26 mouse cellular contexts compared by ENCODE assay signal in the genomic region with DNA sequence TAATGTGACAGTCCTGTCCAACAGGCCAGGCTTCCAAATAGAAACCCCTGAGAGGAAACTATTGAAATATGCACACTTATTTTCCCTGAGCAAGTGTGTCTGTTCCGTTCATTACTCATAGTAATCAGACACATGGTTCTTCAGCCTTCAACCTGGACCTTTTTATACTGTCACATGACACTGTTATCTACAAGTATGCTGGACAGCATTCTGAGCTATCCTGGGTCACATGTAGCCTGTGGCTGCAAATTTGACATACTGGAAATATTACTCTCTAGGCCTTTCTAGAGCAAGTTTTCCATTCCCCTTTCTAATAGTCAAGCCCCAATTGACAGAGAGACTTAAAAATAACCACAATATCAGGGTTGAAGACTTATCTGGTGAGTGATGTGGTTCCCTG.
"Had no signal": no experiment of that assay in that cellular context is flagged by ENCODE, and none has a peak within 500 bp of the region (broad histone marks: within the 10 kb centered on the region; RNA-seq: fewer than 3 reads in every experiment).

No protein-coding gene starts in this region.

- DNase-seq: gastrocnemius, adult 2 months; gastrocnemius, postnatal 10 days; gastrocnemius, postnatal 25 days; heart, adult 2 months; heart, postnatal 10 days; heart, postnatal 4 days; kidney, adult 18-20 months; kidney, adult 8-10 months; kidney, postnatal 10 days; kidney, postnatal 25 days; kidney, postnatal 4 days; left cerebral cortex, postnatal 4 days; liver, embryonic 13.5 days had no signal

- H3K27ac ChIP-seq: gastrocnemius, adult 2 months; heart, adult 2 months; hindbrain, embryonic 10.5 days; hindbrain, embryonic 12.5 days; hindbrain, embryonic 14.5 days; intestine, embryonic 15.5 days; layer of hippocampus, adult 2 months; left cerebral cortex, adult 2 months; limb, embryonic 13.5 days; limb, embryonic 15.5 days; liver, embryonic 13.5 days; liver, embryonic 15.5 days had no signal

- H3K36me3 ChIP-seq: hindbrain, embryonic 10.5 days; hindbrain, embryonic 12.5 days; intestine, embryonic 15.5 days; limb, embryonic 13.5 days; limb, embryonic 15.5 days; liver, embryonic 13.5 days; liver, embryonic 15.5 days had no signal

- H3K27me3 ChIP-seq: hindbrain, embryonic 12.5 days; intestine, embryonic 15.5 days; limb, embryonic 13.5 days; limb, embryonic 15.5 days; liver, embryonic 13.5 days had no signal

- H3K9ac ChIP-seq: hindbrain, embryonic 12.5 days; hindbrain, embryonic 14.5 days; intestine, embryonic 15.5 days; limb, embryonic 13.5 days; limb, embryonic 15.5 days; liver, embryonic 13.5 days; liver, embryonic 15.5 days had no signal

- H3K9me3 ChIP-seq: hindbrain, embryonic 10.5 days; hindbrain, embryonic 12.5 days; intestine, embryonic 15.5 days; limb, embryonic 13.5 days; limb, embryonic 15.5 days; liver, embryonic 13.5 days; liver, embryonic 15.5 days had no signal

- ATAC-seq: hindbrain, embryonic 16.5 days; inflammation-experienced regulatory T-cells, adult 6 months; intestine, embryonic 15.5 days; intestine, postnatal 0 days had no signal

- H3K4me2 ChIP-seq: heart, embryonic 11.5 days; hindbrain, embryonic 12.5 days; hindbrain, embryonic 14.5 days; intestine, embryonic 15.5 days; limb, embryonic 13.5 days; limb, embryonic 15.5 days; liver, embryonic 13.5 days; liver, embryonic 15.5 days had no signal

- H3K4me3 ChIP-seq: gastrocnemius, adult 2 months; heart, adult 2 months; hindbrain, embryonic 10.5 days; hindbrain, embryonic 12.5 days; intestine, embryonic 15.5 days; layer of hippocampus, adult 2 months; left cerebral cortex, adult 2 months; limb, embryonic 13.5 days; limb, embryonic 15.5 days; liver, embryonic 13.5 days; liver, embryonic 15.5 days had no signal

- H3K4me1 ChIP-seq: hindbrain, embryonic 10.5 days; hindbrain, embryonic 12.5 days; intestine, embryonic 15.5 days; limb, embryonic 13.5 days; limb, embryonic 15.5 days had no signal
